27 mouse cellular contexts compared by ENCODE assay signal in genomic region chr11:65644539-65644938, GRCm38 (mm10).
DNase-seq lines count a peak whose midpoint lies in the region; ATAC-seq and TF ChIP-seq lines count a peak whose summit lies in the region.
"Had no signal": no experiment of that assay in that cellular context is flagged by ENCODE, and none has a peak within 500 bp of the region (broad histone marks: within the 10 kb centered on the region; RNA-seq: fewer than 3 reads in every experiment).

No protein-coding gene starts in this region.

- no peak overlapping the region for H3K4me2 ChIP-seq in heart, embryonic 11.5 days
- H3K4me2 ChIP-seq in heart, embryonic 16.5 days (ENCODE audit: low read depth, low read length) = no peak overlapping the region
- H3K4me2 ChIP-seq in liver, embryonic 11.5 days = no peak overlapping the region
- H3K4me2 ChIP-seq in liver, postnatal 0 days (ENCODE audit: low read depth, low read length) = no peak overlapping the region
- H3K4me2 ChIP-seq in liver, embryonic 13.5 days = no peak overlapping the region
- H3K4me2 ChIP-seq: forebrain, embryonic 13.5 days; hindbrain, embryonic 15.5 days; limb, embryonic 15.5 days; neural tube, embryonic 15.5 days had no signal

- H3K27ac ChIP-seq in heart, embryonic 11.5 days (ENCODE audit: low read depth, low read length) = peak overlapping the region; percentile 7; the same call in 1 of the 2 replicates
- peak overlapping the region; percentile 58; the same call in 1 of the 2 replicates for H3K27ac ChIP-seq in heart, embryonic 16.5 days (ENCODE audit: low read length)
- H3K27ac ChIP-seq in liver, embryonic 11.5 days (ENCODE audit: low read depth, low read length) = no peak overlapping the region
- no peak overlapping the region for H3K27ac ChIP-seq in liver, postnatal 0 days (ENCODE audit: low read depth)
- H3K27ac ChIP-seq in liver, embryonic 13.5 days = no peak overlapping the region
- H3K27ac ChIP-seq: forebrain, embryonic 13.5 days; hindbrain, embryonic 10.5 days; hindbrain, embryonic 15.5 days; layer of hippocampus, adult 2 months; limb, embryonic 15.5 days; neural tube, embryonic 15.5 days had no signal

- H3K4me3 ChIP-seq in heart, embryonic 11.5 days (ENCODE audit: low read depth, low read length) = no peak overlapping the region
- H3K4me3 ChIP-seq in heart, embryonic 16.5 days (ENCODE audit: low read length) = no peak overlapping the region
- no peak overlapping the region for H3K4me3 ChIP-seq in liver, embryonic 11.5 days (ENCODE audit: low read depth, low read length)
- H3K4me3 ChIP-seq in liver, postnatal 0 days (ENCODE audit: low read depth, low read length) = no peak overlapping the region
- no peak overlapping the region for H3K4me3 ChIP-seq in liver, embryonic 13.5 days (replicated peaks)
- H3K4me3 ChIP-seq: forebrain, embryonic 13.5 days; hindbrain, embryonic 10.5 days; hindbrain, embryonic 15.5 days; layer of hippocampus, adult 2 months; limb, embryonic 15.5 days; neural tube, embryonic 15.5 days had no signal

- 42% methylated on average over 4 of the region's 4 CpGs for WGBS in heart, embryonic 11.5 days (ENCODE audit: insufficient replicate concordance)
- 54% methylated on average over 4 of the region's 4 CpGs for WGBS in heart, embryonic 16.5 days
- 56% methylated on average over 4 of the region's 4 CpGs for WGBS in liver, embryonic 11.5 days
- 63% methylated on average over 4 of the region's 4 CpGs for WGBS in liver, postnatal 0 days (ENCODE audit: insufficient replicate concordance)
- WGBS in liver, embryonic 13.5 days (ENCODE audit: insufficient replicate concordance) = 52% methylated on average over 4 of the region's 4 CpGs

- no peaks in the 10 kb centered on the region for H3K27me3 ChIP-seq in heart, embryonic 11.5 days (ENCODE audit: control insufficient read depth, insufficient read depth, low read length)
- H3K27me3 ChIP-seq in heart, embryonic 16.5 days (ENCODE audit: control insufficient read depth, insufficient read depth, low read length) = no peaks in the 10 kb centered on the region
- H3K27me3 ChIP-seq in liver, embryonic 11.5 days (replicated peaks; ENCODE audit: control insufficient read depth, insufficient read depth, low read length) = no peaks in the 10 kb centered on the region
- H3K27me3 ChIP-seq in liver, postnatal 0 days (ENCODE audit: insufficient read depth, low read length) = no peaks in the 10 kb centered on the region
- H3K27me3 ChIP-seq in liver, embryonic 13.5 days = no peaks in the 10 kb centered on the region
- H3K27me3 ChIP-seq: forebrain, embryonic 13.5 days; hindbrain, embryonic 15.5 days; limb, embryonic 15.5 days; neural tube, embryonic 15.5 days had no signal

- TF ChIP-seq EP300 in liver, postnatal 0 days (IDR thresholded peaks at IDR 0.05; ENCODE audit: low read depth) = no peak

- TF ChIP-seq CTCF in liver, postnatal 0 days (IDR thresholded peaks at IDR 0.05; ENCODE audit: low read depth) = no peak

- H3K4me1 ChIP-seq in heart, embryonic 11.5 days (ENCODE audit: control insufficient read depth, insufficient read depth, low read length) = peaks cover 32% of the 10 kb centered on the region
- H3K4me1 ChIP-seq in heart, embryonic 16.5 days (ENCODE audit: control insufficient read depth, insufficient read depth, low read length) = peaks cover 34% of the 10 kb centered on the region
- H3K4me1 ChIP-seq in liver, embryonic 11.5 days (replicated peaks; ENCODE audit: control insufficient read depth, insufficient read depth, low read length) = peaks cover 9% of the 10 kb centered on the region
- H3K4me1 ChIP-seq in liver, postnatal 0 days (ENCODE audit: insufficient read depth) = peaks cover 2% of the 10 kb centered on the region; the same call in 1 of the 2 replicates
- peaks cover 32% of the 10 kb centered on the region for H3K4me1 ChIP-seq in liver, embryonic 13.5 days (replicated peaks)
- H3K4me1 ChIP-seq: forebrain, embryonic 13.5 days; hindbrain, embryonic 10.5 days; hindbrain, embryonic 15.5 days; limb, embryonic 15.5 days; neural tube, embryonic 15.5 days had no signal

- H3K9ac ChIP-seq in heart, embryonic 11.5 days (ENCODE audit: low read depth, low read length) = no peak overlapping the region
- H3K9ac ChIP-seq in heart, embryonic 16.5 days (ENCODE audit: low read length) = no peak overlapping the region
- no peak overlapping the region for H3K9ac ChIP-seq in liver, embryonic 11.5 days (ENCODE audit: low read depth, low read length)
- H3K9ac ChIP-seq in liver, postnatal 0 days (replicated peaks) = no peak overlapping the region
- no peak overlapping the region for H3K9ac ChIP-seq in liver, embryonic 13.5 days
- H3K9ac ChIP-seq: forebrain, embryonic 13.5 days; hindbrain, embryonic 15.5 days; limb, embryonic 15.5 days; neural tube, embryonic 15.5 days had no signal

- no peaks in the 10 kb centered on the region for H3K36me3 ChIP-seq in heart, embryonic 11.5 days (ENCODE audit: control insufficient read depth, insufficient read depth, low read length)
- H3K36me3 ChIP-seq in heart, embryonic 16.5 days (ENCODE audit: control insufficient read depth, insufficient read depth) = no peaks in the 10 kb centered on the region
- H3K36me3 ChIP-seq in liver, embryonic 11.5 days (ENCODE audit: control insufficient read depth, insufficient read depth, low read length) = no peaks in the 10 kb centered on the region
- H3K36me3 ChIP-seq in liver, postnatal 0 days (replicated peaks; ENCODE audit: insufficient read depth, low read length) = no peaks in the 10 kb centered on the region
- no peaks in the 10 kb centered on the region for H3K36me3 ChIP-seq in liver, embryonic 13.5 days
- H3K36me3 ChIP-seq: hindbrain, embryonic 10.5 days; hindbrain, embryonic 15.5 days; limb, embryonic 15.5 days; neural tube, embryonic 15.5 days had no signal

- peak; percentile 50; the same call in 1 of the 2 replicates for ATAC-seq in heart, embryonic 11.5 days (replicated peaks; ENCODE audit: insufficient number of reproducible peaks, low FRiP score, low TSS enrichment)
- peak; percentile 31 for ATAC-seq in heart, embryonic 16.5 days (replicated peaks; ENCODE audit: extremely low read depth, insufficient read depth, low FRiP score)
- peak; percentile 53 for ATAC-seq in liver, embryonic 11.5 days (replicated peaks; ENCODE audit: low FRiP score)
- ATAC-seq in liver, postnatal 0 days = no peak
- peak; percentile 69 for ATAC-seq in liver, embryonic 13.5 days (ENCODE audit: low read depth)
- ATAC-seq: forebrain, embryonic 13.5 days; inflammation-experienced regulatory T-cells, adult 6 months had no signal

- intact Hi-C loops in heart, postnatal 36 days (cut with DNase I) = no loop called here

- no peak for DNase-seq in heart, postnatal 36 days
- no peak for DNase-seq in heart, adult 8-10 months (ENCODE audit: low spot score)
- DNase-seq in liver, embryonic 11.5 days (ENCODE audit: low spot score) = no peak
- DNase-seq in liver, postnatal 0 days = no peak
- no peak for DNase-seq in liver, embryonic 13.5 days
- DNase-seq in MN1 (ENCODE audit: low spot score) = no peak
- DNase-seq: adrenal gland, postnatal 14 days; cerebellum, adult 11 months; cerebellum, adult 9-10 months; cerebellum, postnatal 36 days; gastrocnemius, postnatal 10 days; kidney, postnatal 36 days; lung, adult 18-20 months; lung, postnatal 10 days; midbrain, embryonic 14.5 days; retina, postnatal 1 day; right cerebral cortex, postnatal 14 days; thymus, postnatal 14 days had no signal

- H3K9me3 ChIP-seq in heart, embryonic 11.5 days (replicated peaks; ENCODE audit: control insufficient read depth, low read length) = no peaks in the 10 kb centered on the region
- no peaks in the 10 kb centered on the region for H3K9me3 ChIP-seq in heart, embryonic 16.5 days (replicated peaks; ENCODE audit: control insufficient read depth, low read length)
- no peaks in the 10 kb centered on the region for H3K9me3 ChIP-seq in liver, embryonic 11.5 days (ENCODE audit: control insufficient read depth, low read length)
- H3K9me3 ChIP-seq in liver, postnatal 0 days (ENCODE audit: low read length) = no peaks in the 10 kb centered on the region
- no peaks in the 10 kb centered on the region for H3K9me3 ChIP-seq in liver, embryonic 13.5 days (replicated peaks)
- H3K9me3 ChIP-seq: forebrain, embryonic 13.5 days; hindbrain, embryonic 10.5 days; hindbrain, embryonic 15.5 days; limb, embryonic 15.5 days; neural tube, embryonic 15.5 days had no signal

Comparison
In these comparisons a context has a peak if more than half of its experiments do, and no peak if none do; other contexts are left out.
1. H3K27ac ChIP-seq: peak in heart, embryonic 11.5 days (single experiment) and heart, embryonic 16.5 days (single experiment); none in liver, embryonic 11.5 days (single experiment), liver, postnatal 0 days (single experiment) and liver, embryonic 13.5 days (single experiment).